Mouse (Mus musculus) left cerebral cortex, adult 2 months (tissue): ENCODE data around the gene Psmg3. TPM values are rescaled to one million over a fixed set of nuclear protein-coding genes. Genes with fewer than 3 reads are reported as not detected.

Source experiments
- DNase-seq, 2 experiments: peaks; one replicate each; pipeline ENCODE4 v3.0.0; 2021 to 2022; ENCODE audit warnings: low spot score in 2 of 2, mixed read lengths in 1 of 2; ENCODE audit errors: extremely low spot score in 1 of 2
- H3K27ac ChIP-seq: fragments of 200-600 bp; 2 replicates; pipeline ENCODE4 v1.8.1; 2022
- H3K4me3 ChIP-seq: fragments of 200-600 bp; 2 replicates; pipeline ENCODE4 v1.8.1; 2022
- CTCF ChIP-seq: fragments of 200-600 bp; IDR thresholded peaks from 2 replicates; pipeline ENCODE4 v1.8.1; 2022; ENCODE audit warnings: antibody characterized with exemption, mild to moderate bottlenecking, moderate library complexity
- intact Hi-C: fragments of 180-260 bp; cut with DNase I; formaldehyde crosslinking; loops from one replicate; pipeline ENCODE4 v1.15.1; 2025
- long read RNA-seq, 2 experiments: library from polyadenylated mRNA; stranded (forward); transcript quantifications; one replicate each; pipeline ENCODE4 v2.0.0; 2021; ENCODE audit warnings: borderline mapping rate in 2 of 2
- total RNA-seq, 2 experiments: library from RNA; stranded (reverse); gene quantifications; 2 replicates each; pipeline ENCODE4 v1.2.3; 2021

Gene Psmg3
- total RNA-seq, result 10 to 100 TPM; 18.0 to 20.3 TPM
- long read RNA-seq, experiment 1, partial matches to known transcripts, result 1 of 6 reads
- long read RNA-seq, experiment 1, other reads (novel, unspliced or antisense), result 0 of 6 reads
- long read RNA-seq, experiment 2, transcript Psmg3-201 (3 exons, 883 nt), result major isoform, 5 of 6 reads
- long read RNA-seq, experiment 2, partial matches to known transcripts, result 1 of 6 reads
- long read RNA-seq, experiment 2, other reads (novel, unspliced or antisense), result 0 of 6 reads

DNA sequence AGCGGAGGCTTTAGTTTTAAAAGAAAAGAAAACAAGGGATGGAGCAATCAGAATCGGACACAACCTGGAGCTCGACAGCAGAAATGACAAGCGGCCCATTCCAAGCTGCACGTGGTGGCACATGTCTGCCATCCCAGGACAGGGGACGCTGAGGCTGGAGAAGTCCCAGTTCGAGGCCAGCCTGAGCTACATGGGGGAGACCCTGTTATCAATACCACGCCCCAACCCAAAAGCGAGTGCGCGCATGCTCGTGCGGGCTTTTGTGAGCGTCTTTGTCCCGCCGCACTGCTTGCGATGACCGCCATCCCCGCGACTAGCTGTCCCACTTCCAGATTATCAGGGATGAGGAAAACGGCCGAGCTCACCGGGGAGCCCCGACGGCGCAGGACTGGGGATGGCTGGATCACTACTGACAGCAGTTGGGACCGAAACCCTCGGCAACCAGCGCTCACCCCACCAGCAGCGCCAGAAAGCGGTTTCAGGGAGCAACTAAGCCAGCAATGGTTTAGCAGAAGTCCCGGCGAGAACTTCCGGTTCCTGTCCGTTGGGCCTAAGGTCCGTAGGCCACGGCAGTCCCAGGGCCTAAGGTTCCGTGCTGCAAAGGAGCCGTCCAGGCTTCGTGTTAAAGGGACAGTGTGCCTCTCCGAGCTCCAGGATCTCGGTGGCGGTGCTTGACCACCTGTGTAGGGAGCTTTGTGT is at the start of gene Psmg3, which contains the start of gene Gm26938:
Gene Psmg3, minus strand, starts transcription at position 529 of the 699 bp plus-strand sequence.
Gene Gm26938, minus strand, starts transcription at position 51 of the 699 bp plus-strand sequence.
- Histone ChIP-seq H3K27ac (peak within 1 kb of the TSS; percentile 78), H3K4me3 (peak within 1 kb of the TSS; percentile 90)
- peak; percentile 87 to 93 for DNase-seq
- no peak for TF ChIP-seq CTCF
- intact Hi-C loops, result loop anchor here (2.0 kb wide), 1 partner anchor 52 kb away; the partner anchor contains the start of gene Ints1

DNA sequence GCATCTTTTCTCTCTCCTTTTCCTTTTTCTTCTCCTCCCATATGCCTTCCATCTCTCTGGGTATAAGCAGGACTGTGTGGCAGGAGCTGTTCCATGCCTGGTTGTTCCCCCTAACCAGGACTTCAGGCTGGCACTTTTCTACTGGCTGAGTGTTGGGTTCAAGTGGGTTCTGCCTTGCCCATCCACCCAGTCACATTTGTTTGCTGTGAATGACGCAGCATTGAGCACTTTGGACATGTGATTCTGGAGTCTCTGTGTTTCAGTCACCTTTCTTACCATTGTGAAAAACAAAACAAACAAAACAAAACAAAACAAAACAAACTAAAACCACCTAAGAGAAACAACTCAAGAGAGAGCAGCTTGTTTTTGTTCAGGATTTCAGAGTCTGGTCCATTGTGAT is 44.8 kb upstream of the Psmg3 start:
- intact Hi-C loops, result no loop called here
- Histone ChIP-seq H3K27ac (no peak overlapping the region), H3K4me3 (no peak overlapping the region)
- DNase-seq, result no peak
- no peak for TF ChIP-seq CTCF

DNA sequence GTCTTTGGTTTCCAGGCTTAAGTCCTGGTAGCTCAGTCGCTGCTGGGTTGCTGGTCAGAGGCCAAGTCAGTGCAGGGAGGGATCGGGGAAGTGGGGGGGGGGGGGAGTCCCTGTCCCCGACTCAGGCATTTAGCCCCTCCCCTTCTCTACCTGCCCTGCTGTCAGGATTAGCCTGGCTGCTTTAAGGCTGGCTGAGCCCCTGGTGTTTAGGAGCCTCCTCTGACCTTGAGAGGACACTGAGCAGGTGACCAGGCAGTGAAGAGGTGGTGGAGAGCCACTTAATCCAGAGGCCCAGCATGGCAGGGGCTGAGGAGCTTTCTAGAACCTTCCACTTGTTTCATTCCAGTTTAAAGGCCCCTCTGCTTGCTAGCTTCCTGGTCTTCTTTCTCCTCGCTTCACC is 44.2 kb upstream of the Psmg3 start:
- no peak overlapping the region for H3K4me3 ChIP-seq
- no peak for TF ChIP-seq CTCF
- DNase-seq, result no peak
- intact Hi-C loops, result no loop called here
- H3K27ac ChIP-seq, result no peak overlapping the region

DNA sequence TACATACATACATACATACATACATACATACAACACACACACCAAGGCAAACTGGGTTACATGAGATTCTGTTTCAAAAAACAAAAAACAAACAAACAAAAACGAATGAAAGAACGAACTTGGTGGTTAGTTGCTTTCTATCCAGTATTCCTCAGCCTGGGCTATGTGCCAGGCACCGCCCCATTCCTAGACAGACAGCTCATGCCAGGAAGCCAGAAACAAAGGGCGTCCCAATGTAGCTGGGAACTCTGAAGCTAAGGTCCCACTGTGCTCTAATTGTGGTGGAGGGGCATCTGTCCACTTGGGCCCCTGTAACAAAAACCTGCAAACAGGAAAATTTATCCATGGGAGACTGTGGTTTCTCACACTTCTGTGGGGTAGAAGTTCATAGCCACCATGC is 36.1 kb upstream of the Psmg3 start:
- intact Hi-C loops, result no loop called here
- no peak for TF ChIP-seq CTCF
- Histone ChIP-seq H3K4me3 (no peak overlapping the region), H3K27ac (no peak overlapping the region)
- DNase-seq, result no peak

DNA sequence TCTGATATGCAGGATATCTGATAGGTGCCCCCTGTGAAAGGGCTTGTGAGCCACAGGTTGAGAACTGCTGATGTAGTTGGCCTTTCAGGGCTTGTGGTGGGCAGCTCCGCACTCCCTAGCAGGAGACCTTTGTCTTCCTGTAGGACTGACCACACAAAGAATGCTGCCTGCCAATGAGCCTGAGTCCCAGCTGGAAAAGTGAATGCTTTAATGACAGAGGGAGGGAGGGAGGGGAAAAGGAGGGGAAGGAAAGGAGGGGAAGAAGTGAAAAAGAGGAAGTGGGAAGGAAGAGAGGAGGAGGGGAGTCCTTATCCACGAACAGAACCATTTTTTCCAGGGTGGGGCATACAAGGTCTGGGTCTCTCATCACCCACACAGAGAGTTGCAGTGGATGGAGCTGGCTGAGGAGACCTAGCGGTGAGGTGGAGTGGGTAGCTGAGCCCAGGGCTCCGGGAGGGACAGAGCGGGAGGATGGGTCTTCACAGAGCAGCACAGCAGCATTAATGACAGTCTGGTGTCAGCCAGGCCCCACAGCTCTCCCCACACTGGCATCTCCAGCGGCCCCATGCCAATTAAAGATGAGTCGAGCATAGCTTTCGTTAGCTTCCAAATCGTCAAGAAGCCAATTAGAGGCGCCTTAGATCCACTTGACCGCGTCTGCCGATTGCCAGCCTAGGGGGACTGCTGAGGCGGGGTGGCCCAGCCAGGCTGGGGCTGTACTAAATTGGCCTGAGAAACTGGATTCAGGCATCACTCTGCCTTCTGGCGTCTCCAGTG is 33.8 kb upstream of the Psmg3 start:
- intact Hi-C loops, result no loop called here
- no peak for TF ChIP-seq CTCF

DNA sequence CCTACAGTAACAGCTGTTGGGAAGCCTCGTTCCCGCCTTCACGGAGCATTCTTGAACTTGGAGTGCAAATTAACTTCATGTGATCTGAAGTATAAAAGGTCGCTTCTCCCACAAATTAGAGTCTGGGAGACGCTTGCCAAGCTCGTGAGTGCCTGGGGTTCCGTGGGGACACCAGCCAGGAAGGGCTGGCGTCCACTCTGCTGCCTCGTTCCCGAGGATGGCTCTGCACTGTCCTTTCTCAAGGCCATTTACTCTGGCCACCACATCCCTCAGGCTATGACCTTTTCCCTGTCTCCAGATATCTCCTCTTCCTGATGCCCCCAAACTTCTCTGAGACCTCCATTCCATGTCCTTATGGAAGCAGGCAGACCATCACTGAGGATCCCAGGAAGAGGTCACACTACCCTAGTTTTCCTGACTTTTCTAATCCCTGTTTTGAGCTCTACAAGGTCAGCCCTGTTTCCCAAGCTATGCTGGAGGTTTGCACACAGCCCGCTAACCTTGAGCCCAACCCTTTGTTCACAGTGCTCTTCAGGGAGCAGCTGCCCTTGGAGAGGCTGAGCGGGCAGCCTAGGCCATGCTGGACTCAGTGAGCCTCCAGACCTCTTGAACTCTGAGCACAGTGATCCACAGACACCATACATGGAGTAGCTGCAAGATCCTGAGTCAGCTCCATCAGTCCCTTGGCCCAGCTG is 23.1 kb upstream of the Psmg3 start:
- intact Hi-C loops, result no loop called here
- Histone ChIP-seq H3K27ac (no peak overlapping the region), H3K4me3 (no peak overlapping the region)
- TF ChIP-seq CTCF, result no peak
- no peak for DNase-seq

More for the DNA sequence above, 33.8 kb upstream of the Psmg3 start:
- H3K4me3 ChIP-seq, result no peak overlapping the region
- H3K27ac ChIP-seq, result no peak overlapping the region
- no peak for DNase-seq

DNA sequence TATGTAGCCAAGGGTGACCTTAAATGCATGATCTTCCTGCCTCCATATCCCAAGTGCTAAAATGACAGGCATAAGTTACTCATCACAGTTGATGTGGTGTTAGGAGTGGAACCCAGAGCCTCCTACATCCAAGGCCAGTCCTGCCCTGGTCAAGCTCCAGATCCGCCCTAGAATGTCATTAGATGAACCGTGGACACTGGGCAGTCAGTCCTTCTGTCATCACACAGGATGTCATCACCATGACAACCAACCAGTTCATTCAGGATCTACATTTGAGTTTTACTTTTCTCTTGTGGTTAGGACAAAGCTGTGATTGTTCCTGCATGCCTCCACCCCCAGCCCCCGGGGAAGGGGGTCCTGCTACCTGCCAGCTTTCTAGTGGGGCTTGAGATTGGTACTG is 12.5 kb upstream of the Psmg3 start:
- no peak for DNase-seq
- intact Hi-C loops, result loop anchor here (2.0 to 5.0 kb wide), 5 partner anchors 302 to 698 kb away; partner anchors contain the start of gene Eif3b
- TF ChIP-seq CTCF, result no peak

DNA sequence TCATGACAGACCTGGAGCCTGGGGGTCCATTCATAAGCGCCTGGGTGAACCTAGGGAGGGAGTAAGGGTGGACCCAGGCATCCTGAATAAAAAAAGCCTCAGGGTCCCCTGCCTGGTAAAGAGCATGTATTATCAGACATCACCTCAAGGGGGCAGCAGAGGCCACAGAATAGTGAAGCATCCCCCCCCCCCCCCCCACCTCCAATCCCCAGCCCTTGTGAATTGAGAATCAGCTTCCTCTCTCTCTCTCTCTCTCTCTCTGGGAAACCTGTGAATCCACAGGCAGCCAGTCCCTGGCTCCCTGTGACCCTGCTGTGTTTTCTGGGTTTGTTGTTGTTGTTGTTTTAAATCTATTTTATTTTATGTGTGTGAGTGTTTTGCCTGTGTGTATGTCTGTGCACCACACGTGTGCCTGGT is 11.8 kb upstream of the Psmg3 start:
- TF ChIP-seq CTCF, result peak; percentile 66
- peak; percentile 44 to 57 for DNase-seq
- Histone ChIP-seq H3K4me3 (no peak overlapping the region), H3K27ac (no peak overlapping the region)
- intact Hi-C loops, result loop anchor here (1.0 to 5.0 kb wide), 6 partner anchors 302 to 698 kb away; partner anchors contain the start of gene Eif3b

More for the DNA sequence above, 12.5 kb upstream of the Psmg3 start:
- no peak overlapping the region for H3K27ac ChIP-seq
- H3K4me3 ChIP-seq, result no peak overlapping the region

DNA sequence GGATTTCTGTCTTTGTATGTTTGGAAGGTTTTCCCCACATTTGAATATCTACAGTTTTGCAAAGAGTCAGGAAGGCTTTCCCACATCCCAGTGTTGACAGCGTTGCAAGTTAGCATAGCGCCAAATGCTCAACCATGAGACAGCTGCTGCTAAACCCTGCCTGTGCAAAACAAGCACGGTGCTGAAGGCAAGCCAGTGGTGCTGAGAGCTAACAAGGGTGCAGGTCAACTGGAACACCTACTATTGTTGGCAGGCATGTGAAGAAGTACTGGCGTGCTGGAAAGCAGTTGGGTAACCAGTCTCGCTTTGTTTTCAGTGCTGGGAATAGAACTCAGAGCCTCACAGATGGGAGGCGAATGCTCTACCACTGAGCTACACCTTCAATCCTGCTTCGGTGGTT is 9.0 kb upstream of the Psmg3 start:
- Histone ChIP-seq H3K4me3 (no peak overlapping the region), H3K27ac (no peak overlapping the region)
- no peak for TF ChIP-seq CTCF
- intact Hi-C loops, result loop anchor here (5.0 kb wide), 2 partner anchors 562 to 582 kb away; partner anchors contain the start of gene Eif3b
- DNase-seq, result no peak

DNA sequence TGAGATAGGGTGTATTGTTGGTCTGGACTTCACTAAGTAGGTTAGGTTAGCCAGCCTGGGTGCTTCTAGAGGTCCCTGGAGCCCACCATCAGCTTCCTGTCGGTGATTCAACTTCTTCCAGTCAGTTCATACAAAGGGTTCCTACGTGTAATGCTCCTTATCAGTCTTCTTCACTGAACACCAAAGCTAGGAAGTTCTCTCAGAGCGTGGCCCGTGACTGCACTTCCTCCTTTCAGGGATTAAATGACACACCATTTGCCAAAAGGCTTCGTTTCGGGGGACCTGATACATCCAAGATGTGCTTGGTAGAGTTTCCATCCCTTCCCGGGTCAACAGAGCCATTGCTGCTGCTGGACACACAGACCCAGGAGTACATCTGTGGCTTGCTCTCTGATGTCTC is 5.4 kb upstream of the Psmg3 start:
- intact Hi-C loops, result no loop called here
- no peak overlapping the region for H3K4me3 ChIP-seq
- no peak for TF ChIP-seq CTCF
- no peak for DNase-seq
- no peak overlapping the region for H3K27ac ChIP-seq

DNA sequence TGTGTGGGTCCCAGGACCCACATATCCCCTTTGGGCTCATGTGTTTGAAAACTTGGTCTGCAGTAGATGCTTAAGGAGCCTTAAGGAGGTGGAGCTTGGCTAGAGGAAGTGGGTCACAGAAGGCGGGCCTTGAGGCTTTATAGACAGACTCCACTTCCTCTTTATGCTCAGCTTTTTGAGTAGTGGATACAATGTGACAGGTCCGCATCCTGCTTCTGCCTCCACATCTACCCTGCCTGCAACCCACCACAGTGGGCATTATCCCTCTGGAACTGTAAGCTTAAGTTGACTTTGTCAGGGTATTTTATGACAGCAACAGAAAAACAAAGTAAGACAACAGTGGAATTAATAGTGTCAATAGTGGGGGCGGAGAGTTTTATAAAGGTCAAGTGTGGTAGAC is 4.0 kb upstream of the Psmg3 start:
- Histone ChIP-seq H3K27ac (no peak overlapping the region), H3K4me3 (no peak overlapping the region)
- TF ChIP-seq CTCF, result no peak
- no peak for DNase-seq
- intact Hi-C loops, result no loop called here
